Mouse (Mus musculus) T-helper 17 cell (primary cell): ENCODE measurements at regions not wholly inside any gene's neighbourhood (a gene's known extent, or its start where the extent isn't known, plus 50 kb on each side); places are given as distances from the start of the nearest gene placed in this dataset.

Experiments
- in situ Hi-C, 2 experiments: fragments of 300-600 bp; cut with MboI, MseI; formaldehyde crosslinking; loops; 1 replicate in 1 of 2; 2 replicates in 1 of 2; pipeline ENCODE4 v1.15.1; 2025; ENCODE audit warnings: high pct_unique_total_duplicates in 2 of 2

DNA sequence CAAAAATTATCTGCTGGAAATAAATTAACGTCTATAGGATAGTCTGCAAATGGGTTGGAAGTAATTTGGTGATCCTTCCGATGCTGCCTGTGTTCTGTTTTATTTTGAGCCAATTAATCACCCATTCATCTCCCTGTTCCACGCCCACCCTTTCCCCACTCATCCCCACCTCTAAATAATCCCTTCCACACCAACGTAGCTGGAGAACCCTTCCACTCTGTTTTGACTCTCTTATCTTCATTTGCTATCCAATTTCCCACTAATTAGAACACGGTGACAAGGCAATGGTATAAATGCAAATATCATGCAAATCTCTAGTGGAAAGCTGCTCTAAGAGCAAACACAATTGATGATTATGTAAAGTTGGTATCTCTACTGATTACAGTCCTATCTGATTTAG is 399.3 kb upstream of the Tenm3 start:
- in situ Hi-C loops: no loop called here

DNA sequence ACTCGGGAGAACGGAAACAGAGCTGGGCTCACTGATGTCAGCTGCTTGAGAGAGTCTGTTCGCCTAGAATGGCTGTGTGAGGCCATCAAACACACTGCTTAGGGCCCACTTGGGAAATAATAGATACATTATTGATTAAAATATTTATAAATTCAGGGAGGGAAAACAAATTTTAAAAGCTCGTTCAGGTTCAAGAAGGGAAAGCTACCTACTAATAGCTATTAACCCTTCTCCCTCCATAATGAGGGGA is 393.0 kb upstream of the Tenm3 start:
- in situ Hi-C loops: no loop called here

DNA sequence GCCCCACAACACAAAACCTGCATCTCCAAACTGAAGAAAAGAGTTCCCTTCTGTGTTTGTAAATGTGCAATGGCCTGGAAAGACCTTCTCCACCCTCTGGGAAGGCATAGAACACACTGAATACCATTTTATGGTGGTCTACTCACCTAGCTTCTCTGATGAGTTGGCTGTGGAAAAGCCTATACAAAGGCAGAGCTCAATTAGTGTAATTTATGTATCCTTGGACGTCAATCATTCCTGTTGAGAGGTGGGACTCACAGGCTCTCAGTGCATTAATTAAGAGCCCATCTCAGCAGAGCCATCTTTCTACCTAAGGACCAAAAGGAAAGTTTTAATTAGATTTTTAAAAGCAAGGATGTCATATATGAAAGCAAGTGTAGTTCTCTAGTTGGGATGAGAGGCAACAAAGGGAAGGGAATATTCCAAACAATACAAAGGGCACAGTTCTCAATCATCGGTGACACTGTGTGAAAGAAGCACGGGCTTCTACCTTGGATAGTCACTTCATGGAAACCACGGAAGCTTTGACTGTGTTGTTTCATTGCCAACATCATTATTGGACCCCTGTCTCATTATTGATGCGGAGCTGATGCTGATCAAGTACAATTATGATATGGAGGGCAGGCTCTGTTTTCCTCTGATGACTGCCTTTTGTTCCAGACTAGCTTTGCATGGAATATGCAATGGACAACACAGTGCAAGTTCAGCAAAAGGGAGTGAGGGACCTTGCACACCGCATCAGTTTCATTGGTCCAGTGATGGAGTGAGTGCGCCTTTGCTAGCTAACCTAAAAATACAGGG is 392.5 kb upstream of the Tenm3 start:
- in situ Hi-C loops: no loop called here

DNA sequence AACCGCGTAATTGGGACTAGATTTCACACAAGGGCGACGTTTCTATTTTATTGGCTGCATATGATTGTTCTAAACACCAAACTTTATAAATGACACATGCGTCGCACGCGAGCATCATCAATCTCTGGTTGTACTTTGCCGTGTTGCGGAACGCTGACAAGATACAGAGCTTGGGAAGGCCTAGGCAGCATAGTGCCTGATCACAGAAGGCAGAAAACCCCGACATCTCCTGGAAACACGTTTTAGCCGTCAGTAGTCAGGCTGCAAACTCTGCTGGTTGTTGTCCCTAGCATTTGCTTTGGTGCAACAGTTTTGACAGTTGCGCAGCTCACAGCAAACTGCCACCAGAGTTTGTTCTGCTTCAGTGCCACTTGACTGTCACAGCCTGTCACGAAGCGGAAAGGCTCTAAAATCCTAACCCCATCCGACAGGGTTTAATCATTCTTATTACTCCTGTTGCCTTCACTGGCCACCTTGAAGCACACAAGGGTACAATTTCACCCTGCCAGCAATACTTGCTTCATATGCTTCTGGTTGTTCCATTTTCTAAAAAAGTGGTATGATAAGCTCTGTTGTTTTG is 380.2 kb upstream of the Tenm3 start:
- in situ Hi-C loops: no loop called here

DNA sequence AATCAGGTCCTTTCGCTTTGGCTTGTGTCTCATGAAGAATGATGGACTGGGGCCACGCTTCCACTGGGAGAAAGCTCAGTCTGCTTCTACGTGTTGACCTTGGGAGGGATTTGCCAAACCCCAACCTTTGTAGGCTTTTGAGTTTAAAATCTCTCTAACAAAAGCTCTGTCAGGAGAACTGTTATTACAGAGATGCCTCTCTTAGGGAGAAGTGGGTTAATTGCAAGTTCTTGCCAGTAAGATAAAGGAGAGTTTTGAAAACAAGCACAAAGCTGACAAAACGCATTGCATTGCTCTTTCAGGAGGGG is 351.5 kb upstream of the Tenm3 start:
- in situ Hi-C loops: no loop called here

DNA sequence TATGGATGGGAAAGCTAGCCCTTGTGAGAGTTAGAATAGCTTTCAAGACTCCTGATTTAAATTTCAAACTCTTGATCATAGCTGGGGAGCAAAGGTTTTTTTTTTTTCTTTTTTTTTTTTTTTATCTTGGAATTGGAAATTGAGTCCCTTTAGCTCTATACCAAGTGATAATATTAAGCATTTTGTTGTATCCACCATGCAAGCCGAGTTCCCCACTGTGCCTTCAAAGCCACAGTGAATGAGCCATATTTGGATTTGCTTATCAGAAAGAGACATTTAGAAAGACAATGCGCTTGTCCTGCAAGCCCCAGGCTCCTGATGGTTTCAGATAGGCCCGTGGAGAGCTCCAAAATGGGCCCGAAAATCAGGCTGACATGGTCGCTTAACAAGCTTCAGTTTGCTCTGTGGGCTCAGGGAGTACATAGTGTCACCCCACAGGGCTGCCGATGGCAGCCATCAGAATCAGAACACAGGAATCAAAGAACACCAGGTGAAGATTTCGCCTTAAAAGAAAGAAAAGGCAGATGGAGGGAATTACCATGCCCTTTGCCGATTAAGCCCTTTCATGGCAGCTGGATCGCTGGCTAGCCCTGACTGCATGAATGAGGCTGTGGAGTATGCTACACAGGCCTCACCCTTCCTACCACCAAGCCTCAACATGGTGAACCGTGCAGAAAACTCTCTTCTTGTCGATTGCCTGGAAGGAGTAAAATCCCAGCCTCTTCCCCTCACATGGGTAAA is 351.0 kb upstream of the Tenm3 start:
- in situ Hi-C loops: no loop called here

DNA sequence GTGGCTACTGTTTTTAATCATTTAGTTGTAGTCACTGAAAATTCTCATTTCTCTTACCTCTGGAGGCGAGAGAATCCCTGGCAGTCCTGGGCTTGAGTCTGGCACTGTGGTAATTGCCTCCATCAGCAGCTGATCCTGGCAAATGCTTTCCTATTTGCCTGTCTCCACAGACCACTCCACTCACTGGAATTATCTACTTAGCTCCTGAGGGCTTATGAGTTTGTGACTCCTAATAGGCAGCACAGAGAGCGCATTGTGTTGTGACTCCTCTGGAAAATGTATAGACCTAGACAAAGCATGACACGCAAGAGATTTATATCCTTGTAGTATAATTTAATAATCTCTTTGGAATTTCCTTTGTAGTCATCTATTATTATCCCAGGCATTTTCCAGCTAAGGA is 343.1 kb upstream of the Tenm3 start:
- in situ Hi-C loops: no loop called here

DNA sequence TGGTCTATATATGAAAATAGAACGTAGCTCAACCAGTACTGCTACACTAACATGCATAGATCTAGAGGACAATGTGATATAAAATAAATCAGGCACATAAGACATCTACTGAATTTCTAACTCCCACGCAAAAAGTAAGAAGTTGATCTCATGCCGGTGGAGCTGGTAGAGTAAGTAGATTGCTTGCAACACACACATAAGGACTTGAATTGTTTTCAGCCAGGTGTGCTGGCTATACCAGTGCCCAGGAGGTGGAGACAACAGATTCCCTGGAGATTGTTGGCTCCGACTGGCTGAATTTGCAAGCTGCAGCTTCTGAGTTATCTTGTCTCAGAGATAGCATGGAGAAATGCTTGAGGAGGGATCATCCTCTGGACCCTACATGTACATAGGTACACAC is 331.6 kb upstream of the Tenm3 start:
- in situ Hi-C loops: no loop called here

DNA sequence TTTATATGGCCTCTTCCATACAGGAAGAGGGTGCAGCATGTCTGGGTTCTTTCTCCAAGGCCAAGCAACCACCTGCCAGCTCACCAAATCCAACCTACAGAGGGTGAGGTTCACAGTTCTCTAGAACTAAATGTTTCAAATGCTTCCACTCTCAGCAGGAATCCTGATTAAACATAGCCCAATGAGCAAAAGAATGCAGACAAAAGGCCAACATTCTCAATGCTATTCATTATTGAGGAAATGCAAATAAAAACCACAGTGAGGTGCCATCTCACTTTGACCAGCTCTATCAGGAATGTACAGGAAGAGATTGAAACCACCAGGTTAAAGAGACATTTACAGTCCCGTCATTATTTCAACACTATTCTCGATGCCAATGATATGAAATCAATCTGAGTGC is 331.2 kb upstream of the Tenm3 start:
- in situ Hi-C loops: no loop called here

DNA sequence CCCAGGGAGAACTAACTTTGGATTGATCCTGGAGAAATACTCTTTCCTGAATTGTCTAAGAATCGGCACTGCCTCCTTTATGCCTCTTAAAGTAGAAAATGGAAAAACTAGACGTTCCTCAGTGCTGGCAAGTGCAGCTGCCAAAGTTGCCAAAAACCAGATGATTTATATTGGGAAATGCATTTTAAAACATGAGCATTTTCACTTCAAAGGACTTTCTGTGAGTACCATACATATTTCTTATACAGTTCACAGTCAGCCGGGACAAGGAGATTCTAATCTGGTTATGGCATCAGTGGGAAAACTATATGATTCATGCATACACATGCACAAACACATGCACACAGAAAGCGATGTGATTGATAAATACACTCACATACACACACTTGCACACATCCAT is 315.6 kb upstream of the Tenm3 start:
- in situ Hi-C loops: no loop called here

DNA sequence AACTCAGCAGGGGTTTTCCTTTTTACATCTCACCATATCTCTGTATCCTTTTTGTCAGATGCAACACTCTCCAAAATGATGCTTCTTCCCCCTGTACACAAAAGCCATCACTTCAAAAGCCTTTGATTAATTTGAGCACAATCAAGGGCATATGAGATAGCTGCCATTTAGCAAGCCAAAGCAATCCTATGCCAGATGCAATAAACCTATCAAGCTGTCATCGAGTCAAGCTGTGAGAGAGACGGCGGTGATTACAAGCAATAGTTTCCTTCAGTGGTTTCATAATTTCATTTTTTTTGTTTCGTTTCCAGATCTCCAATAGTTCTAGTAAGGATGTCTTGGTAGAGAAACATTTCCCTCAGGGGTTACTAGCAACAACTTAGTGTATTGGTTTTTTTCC is 314.4 kb upstream of the Tenm3 start:
- in situ Hi-C loops: no loop called here

DNA sequence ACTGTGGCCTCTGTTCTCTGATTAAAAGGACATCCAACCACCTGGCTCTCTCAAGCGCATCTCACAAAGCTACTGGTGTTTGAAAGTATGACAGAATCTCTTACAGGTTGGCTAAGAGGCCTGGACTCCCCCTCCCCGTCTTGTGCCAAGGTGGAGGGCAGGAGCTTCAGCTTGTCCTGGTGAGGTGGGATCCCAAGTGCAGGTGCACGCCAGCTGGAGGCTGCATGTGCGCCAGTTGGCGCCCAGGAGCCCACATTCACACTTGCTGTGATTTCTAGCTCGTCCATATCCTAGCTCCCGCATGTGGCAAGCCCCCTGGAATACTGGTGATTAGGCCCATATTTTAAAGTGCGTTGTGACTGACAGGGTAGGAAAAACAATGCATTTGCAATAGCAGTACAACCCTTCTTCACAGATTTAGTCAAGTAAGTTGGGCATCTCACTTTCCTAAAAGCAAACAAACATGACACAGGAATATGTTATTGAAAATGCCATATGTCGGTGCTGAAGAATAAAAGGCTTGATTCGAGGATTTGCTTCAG is 292.8 kb upstream of the Tenm3 start:
- in situ Hi-C loops: no loop called here

DNA sequence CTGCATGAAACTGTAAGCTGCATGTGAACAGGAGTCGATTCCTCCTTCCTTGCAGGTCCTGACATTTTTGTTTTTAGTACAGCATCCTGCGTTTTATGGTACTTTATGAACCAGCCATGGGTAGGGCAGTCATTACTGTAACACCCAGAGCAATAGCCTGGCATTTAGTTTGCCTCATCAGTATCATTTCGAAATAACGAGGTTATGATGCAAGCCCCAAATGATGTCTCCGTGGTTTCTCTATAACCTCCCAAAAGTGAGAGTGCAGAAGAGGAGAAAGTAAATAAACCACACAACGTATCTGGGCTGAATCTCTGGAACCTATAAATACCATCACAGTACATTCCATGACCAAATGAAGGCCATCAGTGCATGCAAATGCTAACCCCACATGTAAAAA is 265.3 kb upstream of the Tenm3 start:
- in situ Hi-C loops: no loop called here

DNA sequence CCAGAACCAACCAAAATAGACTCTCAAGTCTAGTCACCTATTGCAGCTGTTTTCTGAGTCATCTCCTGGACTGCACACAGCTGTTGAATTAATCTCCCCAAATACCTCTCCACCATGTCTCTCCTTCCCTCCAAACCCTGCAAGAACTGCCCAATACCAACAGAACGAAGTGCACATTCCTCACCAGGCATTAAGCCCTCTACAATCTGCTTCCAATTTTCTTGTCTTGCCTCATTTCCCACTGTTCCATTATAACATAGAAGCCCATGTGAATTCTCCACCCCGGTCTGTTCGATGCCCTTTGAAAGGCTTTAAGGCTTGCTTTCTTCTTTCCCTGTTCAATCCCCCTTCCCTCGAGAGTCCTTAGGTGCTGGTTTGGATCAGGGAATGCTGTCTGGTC is 264.9 kb upstream of the Tenm3 start:
- in situ Hi-C loops: no loop called here

DNA sequence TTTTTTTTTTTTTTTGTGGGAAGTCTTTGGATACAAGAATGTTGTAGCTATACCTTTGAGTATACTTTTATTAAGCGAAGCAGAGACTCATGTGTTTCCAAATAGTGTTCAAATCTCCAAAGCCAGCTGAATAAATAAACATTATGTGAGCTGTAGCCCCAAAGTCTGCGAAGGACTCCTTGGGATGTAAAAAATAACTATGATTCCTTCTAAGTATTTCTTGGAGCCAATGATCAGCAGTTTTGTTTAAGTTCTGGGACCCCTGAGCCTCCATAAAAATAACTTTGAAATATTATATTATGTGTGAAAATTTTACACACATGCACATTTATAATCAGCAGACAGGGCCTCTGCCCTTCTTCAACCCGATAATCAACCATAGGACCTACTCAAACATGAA is 262.8 kb upstream of the Tenm3 start:
- in situ Hi-C loops: no loop called here

DNA sequence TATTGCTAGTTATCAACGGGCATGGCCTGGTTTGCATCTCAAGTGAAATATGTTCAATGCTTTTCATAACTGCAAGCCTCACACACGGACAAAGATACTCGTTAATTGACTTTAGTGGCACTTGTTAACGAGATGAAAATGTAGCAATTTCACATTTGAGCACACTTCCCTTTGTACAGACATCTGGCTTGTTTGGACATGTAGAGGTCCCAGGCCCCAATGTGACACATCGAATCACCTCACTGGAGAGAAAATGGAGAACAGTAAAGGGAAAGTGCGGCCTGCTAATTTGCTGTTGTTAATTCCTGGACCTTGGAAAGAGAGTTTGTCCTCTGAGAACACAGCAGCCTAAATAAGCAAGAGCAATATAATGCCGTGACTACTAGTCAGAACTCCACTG is 257.4 kb upstream of the Tenm3 start:
- in situ Hi-C loops: no loop called here

DNA sequence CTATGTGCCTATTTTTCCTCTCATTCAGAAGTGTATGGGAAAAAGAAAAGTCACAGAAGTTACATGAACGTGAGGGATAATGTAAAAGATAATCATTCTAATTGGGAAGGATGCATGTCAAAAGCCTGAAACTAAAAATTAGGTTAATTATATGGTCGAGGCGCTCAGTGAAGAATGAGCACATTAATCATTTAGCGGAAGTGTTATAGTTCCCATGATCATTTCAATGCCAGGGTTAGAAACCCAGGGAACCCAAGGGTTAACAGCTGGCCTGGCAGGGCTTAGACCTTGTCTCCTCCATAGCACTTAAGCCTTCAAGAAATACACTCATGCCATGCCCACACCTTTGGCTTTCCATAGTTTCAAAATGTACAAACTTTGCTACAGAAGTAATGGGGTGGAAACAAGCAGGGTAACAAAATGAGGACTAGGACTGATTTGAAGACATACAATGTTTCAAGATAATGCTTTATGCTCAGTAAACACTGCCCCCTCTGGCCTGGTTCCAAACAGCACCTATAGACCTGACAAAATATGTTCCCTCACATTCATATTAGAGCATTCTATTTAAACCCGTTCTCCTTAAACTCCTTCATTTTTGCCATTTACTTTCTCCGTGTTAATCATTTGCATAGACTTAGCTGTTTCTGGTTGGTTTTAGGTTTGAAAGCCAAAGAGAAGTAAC is 240.6 kb upstream of the Tenm3 start:
- in situ Hi-C loops: loop anchor here in 1 of 2 experiments (25.0 kb wide), 1 partner anchor 1797 kb away; no protein-coding TSS in a partner anchor

DNA sequence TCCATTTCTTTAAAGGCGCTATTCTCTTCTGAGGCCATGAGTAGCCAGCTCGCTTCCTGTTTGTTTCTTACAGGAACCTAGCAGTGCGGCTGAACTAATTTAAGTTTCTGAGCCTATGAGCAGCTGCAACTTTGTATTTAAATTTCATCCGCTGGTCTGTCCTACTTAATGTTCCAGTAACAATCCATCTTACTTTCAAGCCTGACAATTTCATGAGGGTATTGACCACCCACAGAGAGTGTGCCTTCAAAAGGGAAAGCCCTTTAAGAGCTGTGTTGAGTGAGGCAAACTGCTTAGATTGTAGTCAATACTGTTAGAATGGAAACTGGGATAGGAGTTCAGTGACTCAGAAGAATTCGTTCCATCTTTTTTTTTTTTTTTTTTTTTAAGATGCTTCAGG is 225.7 kb upstream of the Tenm3 start:
- in situ Hi-C loops: no loop called here

DNA sequence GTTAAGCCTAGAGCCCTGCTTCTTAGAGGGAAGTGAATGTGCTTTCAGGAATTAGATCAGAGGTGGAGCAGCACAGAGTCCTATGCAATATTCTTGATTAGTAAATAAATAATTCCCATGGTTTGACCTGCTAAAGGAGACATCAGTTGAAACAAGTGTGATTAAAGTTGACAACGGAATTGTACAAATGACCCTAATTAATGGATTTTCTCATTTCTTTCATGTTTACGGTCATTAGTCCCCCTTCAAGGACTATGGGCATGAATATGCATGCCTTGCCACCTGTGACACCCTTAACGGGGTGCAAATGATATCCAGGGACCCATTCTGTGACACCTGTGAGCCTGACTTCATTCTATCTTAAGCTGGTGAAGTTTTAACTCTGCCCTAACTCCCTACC is 219.5 kb upstream of the Tenm3 start:
- in situ Hi-C loops: no loop called here

DNA sequence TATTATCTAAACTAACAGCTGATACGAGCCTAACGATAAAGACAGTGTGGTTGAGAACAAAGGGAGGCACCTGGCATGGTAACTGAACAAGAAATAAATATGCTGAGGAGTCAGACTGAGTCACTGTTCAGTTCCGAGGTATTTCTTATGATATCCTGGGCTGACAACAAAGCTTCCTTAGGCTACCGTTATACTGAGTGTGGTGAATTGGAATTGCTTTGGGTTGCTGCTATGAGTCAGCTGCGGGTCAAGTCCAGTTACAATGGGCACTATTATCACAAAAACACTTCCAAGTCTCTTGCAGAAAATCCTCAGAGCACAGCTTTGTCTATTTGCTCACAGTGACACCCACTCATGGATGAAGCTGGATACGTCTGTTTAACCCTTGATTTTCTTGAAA is 199.5 kb upstream of the Tenm3 start:
- in situ Hi-C loops: no loop called here

DNA sequence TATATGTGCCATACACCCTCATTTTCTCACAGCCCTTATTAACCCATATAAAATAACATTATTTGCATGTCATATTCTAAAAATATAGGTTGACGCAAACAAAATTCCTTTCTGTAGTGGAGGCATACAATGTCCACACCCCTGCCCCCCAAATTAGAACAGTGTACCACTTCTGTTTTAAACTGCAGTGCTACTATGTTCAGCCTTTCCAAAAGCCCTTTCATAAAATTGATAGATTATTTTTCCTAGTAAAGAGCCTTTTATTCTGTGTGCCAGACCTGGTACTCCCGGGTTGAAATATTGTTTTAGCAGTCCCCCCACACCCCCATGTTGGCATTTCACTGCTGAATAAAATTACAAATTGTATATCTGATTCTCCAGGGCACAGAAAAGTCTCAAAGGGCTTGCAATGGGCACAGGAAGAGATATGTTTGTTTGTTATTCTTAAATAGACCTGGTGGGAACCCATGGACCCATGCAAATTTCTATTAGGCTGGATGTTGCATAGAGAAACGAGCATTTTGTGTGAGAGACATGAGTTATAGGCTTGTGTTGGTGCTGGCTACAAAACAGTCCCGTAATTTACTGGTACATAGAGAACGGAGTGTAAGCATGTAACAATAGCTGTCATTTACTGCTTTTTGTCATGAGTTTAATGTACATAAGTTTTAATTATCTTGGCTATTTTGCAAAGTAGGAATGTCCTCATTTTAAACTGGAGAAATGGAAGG is 192.4 kb upstream of the Tenm3 start:
- in situ Hi-C loops: no loop called here

DNA sequence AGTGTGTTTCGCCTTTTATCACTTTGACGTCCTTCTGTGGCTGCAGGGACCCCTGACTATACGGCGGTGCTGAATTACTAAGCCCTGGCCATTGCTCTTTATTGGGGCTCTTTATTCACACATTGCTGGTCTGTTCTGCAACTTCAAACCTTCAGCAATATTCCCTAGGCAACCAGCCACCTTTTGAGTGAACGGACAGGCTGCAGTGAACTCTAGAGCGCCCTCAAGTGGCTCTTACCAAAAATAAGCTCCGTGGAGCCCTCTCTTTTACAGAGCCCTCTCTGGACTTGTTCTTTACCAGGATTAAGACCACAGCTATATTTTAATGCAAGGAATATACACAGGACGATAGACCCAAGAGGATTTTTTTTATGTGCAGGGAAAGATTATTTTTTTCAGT is 191.8 kb upstream of the Tenm3 start:
- in situ Hi-C loops: no loop called here
